Mouse (Mus musculus) ovary, postnatal 14 days (tissue): Measurements from ENCODE around the gene Map6d1.

Experiments used
- DNase-seq: peaks from one replicate; pipeline ENCODE4 v3.0.0; 2022; ENCODE audit warnings: low spot score

Map6d1 gene

DNA sequence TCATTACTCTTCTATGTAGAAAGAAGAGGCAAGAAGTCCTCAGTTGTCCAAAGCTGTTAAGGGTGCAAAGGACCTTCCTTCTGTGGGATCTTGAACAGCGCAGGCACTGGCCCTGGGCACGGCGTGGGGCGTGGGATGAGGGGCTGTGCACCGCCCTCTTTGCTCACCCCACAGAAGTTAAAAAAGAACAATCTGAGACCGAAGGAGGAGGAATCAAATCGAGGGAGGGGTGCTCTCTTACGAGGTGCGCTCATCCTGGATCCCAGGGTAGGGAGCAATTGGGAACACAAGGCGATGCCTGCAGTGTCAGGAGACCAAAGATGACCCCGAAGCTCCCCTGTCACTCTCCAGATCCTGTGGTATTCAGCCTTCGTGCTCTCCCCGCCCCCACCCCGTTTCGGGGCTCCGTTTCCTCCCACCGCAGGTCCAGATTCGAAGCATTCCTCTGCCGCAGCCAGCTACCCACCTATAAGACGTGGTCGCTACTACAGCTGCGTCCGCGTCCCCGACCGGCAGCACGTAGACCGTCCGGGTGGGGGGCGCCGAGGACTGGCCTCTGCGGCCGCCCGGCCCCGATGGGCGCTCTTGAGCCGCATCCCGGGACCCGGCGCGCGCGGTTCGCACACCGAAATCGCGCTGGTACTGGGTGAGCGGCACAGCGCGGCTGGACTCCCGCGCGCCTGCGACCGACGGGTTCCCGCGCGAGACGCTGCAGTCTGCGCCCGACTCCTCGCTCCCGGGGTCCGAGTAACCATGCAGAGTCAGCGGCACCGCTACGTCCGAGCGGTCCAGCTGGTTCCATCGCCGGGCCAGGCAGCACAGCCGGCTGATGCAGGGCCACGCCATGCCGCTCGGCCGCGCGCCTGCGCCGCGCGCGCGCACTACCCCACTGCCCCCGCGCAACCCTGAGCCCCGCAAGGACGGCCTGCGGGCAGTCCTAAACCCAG is at the start of gene Map6d1:
TSS of gene Map6d1 (minus strand) at position 891 of the 947 bp plus-strand sequence.
- peak; percentile 29 for DNase-seq

DNA sequence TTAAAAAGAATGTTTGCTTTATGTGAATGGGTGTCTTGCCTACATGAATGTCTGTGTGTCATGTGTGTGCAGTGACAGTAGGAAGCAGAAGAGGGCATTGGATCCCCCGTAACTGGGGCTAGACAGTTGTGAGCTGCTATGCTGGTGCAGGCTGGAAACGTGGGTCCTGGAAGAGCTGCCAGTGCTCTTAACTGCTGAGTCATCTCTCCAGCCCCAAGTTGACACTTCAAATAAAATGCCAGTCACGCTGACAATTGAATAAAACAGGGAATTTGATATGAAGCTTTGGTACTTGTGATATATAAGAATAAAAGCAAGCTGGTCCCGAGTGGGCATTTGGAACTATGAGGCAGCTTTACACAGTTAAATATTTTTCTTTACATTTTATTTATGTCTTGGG is 39.1 kb upstream of the Map6d1 start:
- DNase-seq, result no peak

DNA sequence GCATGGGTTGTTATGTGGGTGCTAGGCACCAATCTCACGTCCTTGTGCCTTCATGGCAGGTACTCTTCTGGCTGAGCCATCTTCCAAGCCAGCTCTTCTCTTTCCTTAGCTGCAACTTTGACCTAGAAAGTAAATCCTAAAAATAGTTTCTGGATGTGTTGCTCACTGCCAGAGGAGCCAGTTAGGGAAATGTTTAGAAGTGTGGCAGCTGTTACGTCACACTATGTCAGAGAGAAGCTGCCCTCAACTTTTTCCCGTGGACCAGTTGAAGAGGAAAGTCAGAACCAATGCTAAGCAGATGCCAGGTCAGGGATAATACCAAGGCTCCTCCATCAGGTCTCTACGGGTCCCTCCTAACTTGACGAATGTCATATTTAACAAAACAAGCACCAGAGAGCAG is 38.2 kb upstream of the Map6d1 start:
- DNase-seq, result no peak

DNA sequence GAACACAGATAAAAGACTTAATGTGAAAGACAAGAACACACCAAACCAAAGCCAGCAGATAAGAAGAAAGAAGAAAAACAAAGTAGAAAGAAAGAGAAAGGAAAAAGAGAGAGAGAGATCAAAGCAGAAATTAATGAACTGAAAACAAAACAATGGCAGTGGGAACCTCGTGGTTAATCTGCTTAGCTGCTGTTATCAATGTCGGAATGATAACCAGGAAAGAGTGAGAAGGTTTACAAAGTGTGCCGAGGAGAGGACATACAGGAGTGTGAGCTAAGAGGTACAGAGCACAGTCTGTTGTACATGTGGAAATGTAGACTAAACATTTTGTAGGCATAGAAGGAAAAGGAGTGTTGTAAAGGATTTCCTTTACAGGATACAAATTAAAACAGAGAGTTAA is 31.8 kb upstream of the Map6d1 start:
- no peak for DNase-seq

DNA sequence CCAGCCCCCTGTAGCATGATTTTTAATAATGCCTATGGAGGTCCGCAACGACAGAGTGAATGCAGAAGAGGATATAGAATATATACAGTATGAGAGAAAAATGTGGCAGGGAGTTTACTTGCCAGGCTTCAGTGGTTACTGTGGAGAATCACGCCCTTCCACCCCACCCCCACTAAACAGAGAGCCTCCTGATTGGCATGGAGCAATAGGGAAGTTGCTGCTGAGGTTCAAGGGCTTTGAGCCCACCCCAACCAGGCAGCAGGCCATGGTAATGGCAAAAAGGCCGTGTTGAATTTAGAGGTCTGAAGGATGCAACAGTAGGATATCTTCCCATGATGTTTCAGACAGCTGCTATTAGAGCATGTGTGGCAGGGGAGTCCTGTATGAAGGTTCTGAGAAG is 30.2 kb upstream of the Map6d1 start:
- DNase-seq, result no peak

DNA sequence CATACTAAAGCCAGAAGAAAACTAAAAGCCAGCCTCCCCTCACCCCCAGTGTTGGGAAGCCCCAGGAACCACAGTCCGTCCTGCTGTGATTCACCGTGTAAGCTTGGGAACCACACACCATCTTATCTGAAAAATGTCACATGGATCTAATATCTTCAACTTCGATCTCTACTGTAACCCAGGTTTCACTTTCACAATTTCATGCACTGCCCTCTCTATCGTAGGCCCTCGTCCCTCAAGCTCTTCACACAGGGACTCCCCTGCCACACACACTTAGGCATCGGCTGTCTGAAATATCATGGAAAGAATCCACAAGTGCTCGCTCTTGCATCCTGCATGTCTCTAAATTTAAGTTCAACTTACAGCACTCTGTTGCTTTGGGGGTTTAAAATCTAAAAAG is 23.9 kb upstream of the Map6d1 start:
- DNase-seq, result no peak

DNA sequence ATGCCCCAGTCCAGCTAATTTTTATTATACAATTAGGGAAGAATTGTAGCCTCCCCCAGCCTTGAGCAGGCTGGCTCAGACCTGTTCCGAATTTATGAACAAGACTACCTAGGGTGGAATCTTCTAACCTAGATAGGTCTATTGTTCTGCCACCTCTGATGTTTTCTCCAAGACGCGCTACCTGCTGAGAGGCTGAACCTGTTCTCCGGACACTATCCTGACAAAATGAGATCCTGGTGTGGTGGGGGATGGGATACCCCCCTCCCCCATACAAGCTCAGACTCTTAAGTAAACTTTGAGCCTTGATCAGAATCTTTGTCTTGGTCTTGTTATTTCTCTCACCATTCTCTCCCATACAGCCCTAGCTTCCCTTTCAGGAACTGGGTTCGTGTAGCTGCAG is 16.8 kb upstream of the Map6d1 start:
- DNase-seq, result no peak

DNA sequence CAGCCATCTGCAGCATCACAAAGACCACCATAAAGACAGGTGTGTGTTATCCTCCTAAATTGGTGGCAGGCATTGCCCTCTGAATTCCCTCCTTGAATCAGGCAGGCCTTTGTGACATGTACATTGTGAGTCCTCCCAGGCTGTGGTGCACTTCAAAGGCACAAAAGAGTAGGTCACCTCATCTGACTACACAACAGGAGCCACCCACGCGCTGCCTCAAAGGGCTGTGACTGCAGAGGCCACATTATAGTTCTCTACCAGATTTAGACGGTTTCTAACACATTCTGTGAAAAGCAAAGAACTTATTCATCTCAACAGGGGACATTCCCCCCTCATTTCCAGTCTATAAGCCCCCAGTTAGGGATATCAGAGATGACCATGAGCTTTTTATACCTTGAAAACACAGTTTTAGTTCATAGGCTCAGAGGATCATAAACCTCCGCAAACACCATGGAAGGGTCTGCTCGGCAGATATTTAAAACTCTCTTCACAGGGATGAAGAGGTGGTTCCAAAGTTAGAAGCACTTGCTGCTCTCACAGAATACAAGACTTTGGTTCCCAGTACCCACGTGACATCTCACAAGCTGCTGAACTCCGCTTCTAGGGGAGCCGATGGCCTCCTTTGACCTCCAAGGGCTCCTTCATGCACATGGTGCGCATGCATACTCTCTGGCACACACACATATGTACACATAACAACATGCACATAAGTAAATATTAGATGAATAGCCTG is 7.5 kb upstream of the Map6d1 start:
- no peak for DNase-seq

DNA sequence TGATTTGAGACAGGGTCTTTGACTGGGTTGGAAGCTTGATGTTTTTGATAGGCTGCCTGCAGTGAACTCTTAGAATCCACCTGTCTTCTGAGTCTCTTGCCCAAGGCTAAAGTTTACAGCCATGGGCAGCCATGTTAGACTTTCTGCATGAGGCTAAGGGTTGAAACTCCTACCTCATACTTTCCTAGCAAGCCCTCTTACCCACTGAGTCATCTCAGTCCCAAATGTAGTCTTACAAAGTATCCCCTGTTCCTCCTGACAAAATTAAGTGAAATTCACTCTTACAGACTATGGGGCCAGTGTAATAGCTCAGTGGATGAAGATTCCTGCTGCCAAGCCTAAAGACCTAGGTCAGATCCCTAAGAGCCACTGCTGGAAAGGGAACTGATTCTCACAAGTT is 5.9 kb upstream of the Map6d1 start:
- no peak for DNase-seq

DNA sequence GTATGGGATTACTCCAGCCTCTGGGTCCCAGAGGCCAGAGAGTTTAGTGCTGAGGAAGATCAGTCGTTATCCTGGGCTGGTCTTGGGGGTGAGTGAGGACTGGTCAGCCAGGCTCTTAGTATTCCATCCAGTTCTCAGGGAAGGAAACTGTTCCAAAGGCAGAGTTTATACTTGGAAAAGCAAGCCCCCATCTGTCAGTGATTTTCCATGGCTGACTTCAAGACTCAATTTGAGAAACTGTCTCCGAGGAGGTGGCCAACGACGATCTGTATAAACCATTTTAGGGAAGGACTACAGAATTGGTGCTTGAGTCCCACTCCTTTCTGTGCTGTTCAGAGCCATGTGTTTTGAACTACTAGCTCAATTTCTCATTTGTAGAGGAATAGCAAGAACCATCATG is 2.5 kb downstream of the Map6d1 start:
- no peak for DNase-seq

DNA sequence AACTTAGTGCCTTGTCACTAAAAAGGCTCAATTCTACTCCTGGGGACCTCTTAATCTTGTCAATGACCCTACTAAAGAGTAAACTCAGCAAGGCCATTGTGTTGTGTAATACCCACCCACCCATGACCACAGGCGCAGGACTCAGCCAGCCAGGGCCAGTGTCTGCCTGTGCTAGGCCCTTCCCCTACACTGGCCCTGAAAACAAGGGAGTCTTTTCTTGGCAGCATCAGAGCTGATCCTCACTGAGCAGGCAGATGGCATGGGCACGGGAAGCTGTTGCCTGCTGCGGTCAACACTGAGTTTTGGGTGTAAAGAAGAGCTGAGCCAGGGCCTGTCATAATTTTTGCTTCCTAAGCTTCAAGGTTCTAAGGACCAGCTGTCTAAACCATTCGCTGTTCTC is 3.7 kb downstream of the Map6d1 start:
- DNase-seq, result no peak

DNA sequence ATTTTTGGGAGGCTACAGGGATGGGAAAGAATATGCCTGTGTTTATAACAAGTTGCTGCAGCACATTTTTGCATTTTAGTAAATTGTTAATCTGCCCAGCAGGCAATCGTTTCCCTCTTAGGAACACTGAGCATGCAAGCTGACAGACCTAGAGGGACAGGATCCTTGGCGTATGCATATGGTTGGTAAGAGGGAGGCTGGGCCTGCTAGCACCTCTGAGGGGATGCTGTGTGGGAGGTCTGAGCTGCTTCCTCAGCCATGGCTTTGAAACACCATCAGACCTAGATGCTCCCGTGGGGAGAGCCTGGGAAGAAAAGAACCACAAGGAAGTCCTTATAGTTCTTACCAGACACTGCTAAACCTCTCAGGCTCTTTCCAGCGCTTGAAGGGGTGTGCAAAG is 6.8 kb downstream of the Map6d1 start:
- DNase-seq, result no peak

DNA sequence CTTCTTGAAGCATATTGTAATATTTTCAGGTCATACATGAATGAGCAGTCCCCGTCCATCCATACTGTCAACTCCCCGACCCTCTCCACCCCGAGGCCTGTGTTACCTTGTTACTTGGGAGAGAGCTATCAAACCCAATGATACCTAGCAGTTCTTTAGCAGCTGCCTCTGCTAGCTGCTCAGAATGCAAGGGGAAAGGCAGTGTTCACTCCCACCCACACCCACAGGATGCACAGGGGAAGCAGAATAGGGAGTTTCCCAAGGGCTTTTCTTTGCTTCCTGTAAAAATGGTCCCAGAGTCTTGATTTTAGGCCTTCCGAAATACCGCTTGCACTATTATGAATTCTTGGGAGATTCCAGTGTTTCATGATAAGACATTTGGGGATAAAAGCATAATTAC is 13.0 kb downstream of the Map6d1 start:
- no peak for DNase-seq

DNA sequence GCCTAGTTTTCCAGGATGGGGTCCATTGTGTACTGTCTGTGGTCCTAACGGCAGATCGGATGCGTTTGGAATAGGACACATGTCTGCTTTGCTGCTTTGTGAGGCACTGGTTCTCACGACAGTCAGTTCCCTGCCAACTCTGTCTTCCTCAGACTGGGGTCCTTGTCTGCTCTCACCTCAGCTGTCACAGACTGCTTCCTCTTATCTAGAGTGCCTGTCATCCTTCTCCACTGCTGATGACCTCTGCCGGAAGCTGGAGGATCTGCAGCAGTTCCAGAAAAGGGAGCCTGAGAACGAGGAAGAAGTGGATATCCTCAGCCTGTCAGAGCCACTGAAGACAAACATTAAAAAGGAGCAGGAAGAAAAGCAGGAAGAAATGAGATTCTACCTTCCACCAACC is 13.7 kb downstream of the Map6d1 start:
- DNase-seq, result no peak

DNA sequence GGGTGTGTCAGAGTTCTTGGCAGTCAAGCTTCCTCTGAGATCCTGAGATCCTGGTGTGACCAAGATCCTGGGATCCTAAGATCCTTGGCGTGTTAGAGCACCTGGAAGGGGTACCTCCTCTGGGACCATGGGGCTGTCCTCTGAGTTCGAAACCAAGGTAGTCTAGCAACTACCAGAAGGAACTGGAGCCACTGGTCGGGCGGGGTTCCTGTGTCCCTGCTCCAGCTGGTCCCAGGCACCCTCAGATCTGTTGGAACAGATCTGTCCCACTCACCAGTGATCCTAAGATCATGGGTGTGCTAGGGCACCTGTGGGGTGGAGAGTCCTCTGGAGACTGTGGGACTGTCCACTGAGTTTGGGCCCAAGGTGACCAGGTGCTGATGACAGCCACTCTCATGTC is 14.5 kb downstream of the Map6d1 start:
- no peak for DNase-seq

DNA sequence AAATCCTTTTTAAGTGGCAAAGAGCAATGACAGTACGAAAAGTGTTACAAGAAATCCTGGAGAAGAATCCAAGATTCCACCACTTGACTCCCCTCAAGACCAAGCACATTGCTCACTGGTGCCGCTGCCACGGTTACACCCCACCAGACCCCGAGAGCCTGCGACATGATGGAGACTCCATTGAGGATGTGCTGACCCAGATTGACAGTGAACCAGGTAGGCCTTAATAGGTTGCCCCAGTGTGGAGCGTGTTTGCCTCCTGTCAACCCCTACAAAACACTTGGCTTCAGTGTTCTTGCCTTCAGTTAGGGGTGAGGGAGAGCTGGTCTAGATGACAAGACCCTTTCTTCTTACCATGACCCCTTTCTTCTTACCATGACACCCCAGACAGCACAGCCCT is 18.4 kb downstream of the Map6d1 start:
- no peak for DNase-seq

DNA sequence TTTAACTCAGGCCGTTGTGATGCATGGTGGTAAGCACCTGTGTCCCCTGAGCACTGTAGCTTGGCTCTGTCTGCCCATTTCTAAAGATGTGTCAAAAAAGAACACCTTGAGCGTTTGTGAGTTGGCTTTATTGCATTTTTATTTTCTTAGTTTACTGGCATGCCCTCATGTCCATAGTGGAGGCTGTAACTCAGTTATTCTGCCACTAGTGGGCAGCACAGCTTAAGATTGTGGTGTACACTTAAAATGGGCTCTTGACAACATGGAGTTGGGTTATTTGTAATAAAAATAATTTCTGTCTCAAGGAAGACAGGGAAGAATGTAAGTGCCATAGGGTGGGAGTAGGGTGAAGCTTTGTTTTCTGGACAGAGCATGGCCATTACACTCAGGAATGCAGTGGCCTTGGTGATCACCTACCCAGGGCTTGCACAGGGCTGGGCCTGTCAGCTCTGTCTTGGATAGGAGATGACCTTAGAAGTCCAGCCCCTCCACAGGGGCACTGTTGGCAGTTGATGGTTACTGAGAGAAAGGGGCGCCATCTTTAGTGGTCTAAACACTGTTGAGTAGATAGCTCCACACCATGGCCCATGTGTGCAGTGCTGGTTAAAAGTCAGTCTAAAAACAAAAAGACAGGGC is 27.4 kb downstream of the Map6d1 start:
- DNase-seq, result peak; percentile 22

DNA sequence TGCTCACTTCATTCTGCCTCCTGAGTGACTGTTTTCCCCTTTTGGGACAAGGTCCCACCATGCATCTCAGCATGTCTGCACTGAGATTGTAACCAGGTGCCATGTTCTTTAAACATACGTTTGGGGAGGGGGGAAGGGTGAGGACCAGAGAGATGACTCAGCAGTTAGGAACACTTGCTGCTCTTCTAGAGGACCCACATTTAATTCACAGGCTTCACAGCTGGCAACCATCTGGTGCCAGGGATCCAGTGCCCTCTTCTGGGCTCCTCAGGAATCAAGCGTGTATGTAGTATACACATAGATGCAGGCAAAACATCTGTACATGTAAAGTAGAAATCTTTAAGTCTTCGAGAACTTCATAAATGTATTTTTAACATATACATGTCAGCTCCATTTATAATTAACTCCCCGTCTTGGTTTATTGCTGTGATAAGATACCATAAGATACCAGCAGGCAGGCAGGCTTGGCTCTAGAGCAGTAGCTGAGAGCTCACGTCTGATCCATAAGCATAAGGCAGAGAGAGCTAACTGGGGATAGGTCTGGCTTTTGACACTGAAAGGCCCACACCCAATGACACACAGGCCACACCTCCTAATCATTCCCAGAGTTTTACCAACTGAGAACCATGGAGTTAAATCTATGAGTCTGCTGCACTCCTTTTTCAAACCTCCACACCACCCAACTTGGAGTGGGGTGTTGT is 41.5 kb downstream of the Map6d1 start:
- DNase-seq, result no peak

DNA sequence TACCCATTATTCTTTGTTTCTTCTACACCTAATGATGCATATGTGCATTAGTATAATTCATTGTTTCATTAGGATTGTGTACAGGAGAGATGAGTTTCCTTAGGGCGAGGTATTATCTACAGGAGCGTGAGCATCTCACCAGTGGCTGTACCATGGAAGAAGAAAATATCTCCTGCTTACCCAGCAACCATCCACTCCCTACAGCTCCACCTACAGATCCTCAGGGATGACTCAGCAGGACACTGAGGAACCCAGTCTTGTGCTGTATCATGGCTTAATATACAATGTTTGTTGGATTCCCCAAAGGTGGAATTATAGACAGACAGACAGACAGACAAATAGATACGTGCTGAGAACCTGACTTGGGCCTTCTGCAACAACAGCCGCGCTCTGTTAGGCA is 44.2 kb downstream of the Map6d1 start:
- DNase-seq, result no peak

DNA sequence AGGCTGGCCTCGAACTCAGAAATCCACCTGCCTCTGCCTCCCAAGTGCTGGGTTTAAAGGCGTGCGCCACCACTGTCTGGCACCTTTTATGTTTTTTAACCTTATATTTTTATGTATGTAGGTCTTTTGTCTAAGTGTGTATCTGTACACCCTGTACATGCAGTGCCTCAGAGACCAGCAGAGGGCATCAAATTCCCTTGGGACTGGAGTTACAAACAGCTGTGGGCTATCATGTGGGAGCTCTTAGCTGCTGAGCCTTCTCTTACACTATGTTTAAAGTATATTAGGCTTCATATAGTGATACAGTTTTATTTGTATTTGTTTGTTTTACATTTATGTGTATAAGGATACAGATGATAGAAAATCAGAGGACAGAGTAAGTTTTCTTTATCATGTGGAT is 45.6 kb downstream of the Map6d1 start:
- no peak for DNase-seq

DNA sequence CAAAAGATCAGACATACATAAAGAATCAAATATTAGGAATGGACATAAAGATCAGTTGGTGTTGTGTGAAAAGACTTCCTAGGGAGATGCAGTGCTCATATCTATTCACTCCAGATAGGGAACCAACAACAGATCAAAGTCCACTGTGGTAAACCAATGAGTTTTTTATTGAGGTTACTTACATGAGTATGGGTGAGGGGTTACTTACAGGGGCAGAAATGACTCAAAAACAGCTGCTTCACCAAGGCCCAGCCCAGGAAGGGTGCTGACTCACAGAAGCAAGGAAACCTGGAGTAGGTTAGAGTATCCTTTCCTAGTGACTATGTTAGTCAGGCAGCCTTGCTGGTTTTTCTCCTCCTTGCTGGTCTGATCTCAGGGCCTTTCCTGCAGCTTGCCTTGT is 49.1 kb downstream of the Map6d1 start:
- no peak for DNase-seq

DNA sequence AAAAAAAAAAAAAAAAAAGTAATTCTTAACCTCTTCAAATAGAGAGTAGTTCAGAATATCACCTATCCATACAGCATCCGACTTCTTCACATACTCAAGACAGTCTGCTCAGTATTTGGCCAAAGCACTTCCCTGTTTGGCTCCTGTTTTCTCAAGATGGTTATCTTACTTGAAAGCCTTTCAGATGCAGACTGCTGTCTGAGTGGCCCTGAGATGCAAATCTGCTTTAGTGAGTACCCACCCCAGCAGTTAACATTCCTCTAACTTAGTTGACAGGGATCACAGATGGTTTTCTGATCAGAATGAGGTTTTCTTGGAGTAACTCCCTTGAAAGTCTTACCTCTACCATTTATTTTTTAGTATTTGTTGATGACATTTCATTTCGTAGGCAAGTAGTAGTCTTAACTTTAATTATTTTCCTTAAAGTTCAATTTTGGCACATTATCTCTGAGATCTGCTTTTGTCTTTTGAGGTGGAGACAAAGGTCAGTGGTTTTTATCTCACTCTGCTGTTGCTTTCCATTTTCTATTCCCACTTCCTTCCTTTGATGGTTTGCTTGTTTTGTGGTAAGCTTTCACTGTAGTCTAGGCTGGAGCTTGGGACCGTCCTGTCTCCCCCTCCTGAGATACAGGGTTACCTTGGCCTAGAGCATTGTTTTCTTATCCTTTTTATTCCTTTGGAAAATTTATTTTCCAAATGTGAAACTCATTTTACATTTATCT is 49.8 kb downstream of the Map6d1 start:
- DNase-seq, result no peak
